Mouse (Mus musculus) ES-Bruce4 (cell line): ENCODE results near the gene Mycbpap. TPM values are rescaled to one million over a fixed set of nuclear protein-coding genes. Genes with fewer than 3 reads are reported as not detected.

Experiments used
- H3K27ac ChIP-seq: 2 replicates; pipeline ENCODE4 v1.5.1; 2012; ENCODE audit warnings: low read length, inconsistent platforms; ENCODE audit not compliant: insufficient read depth
- H3K27me3 ChIP-seq: 2 replicates; pipeline ENCODE4 v1.6.1; 2012; ENCODE audit warnings: mild to moderate bottlenecking, low read length, inconsistent platforms; ENCODE audit not compliant: control insufficient read depth, poor library complexity, insufficient read depth, severe bottlenecking
- H3K36me3 ChIP-seq: 2 replicates; pipeline ENCODE4 v1.6.1; 2012; ENCODE audit warnings: inconsistent platforms, mild to moderate bottlenecking, low read length, moderate library complexity; ENCODE audit not compliant: control insufficient read depth, poor library complexity, insufficient read depth, severe bottlenecking
- H3K4me1 ChIP-seq: one replicate; pipeline ENCODE4 v1.8.1; 2011; ENCODE audit warnings: low read length; ENCODE audit not compliant: control insufficient read depth, insufficient read depth
- H3K4me3 ChIP-seq: 2 replicates; pipeline ENCODE4 v1.5.1; 2011; ENCODE audit warnings: low read depth, mild to moderate bottlenecking, low read length
- H3K9ac ChIP-seq: 2 replicates; pipeline ENCODE4 v1.6.1; 2012; ENCODE audit warnings: low read depth, mild to moderate bottlenecking, inconsistent platforms; ENCODE audit not compliant: poor library complexity, severe bottlenecking
- H3K9me3 ChIP-seq: replicated peaks from 2 replicates; pipeline ENCODE4 v1.6.1; 2012; ENCODE audit warnings: mild to moderate bottlenecking, low read length, inconsistent platforms; ENCODE audit not compliant: control insufficient read depth, poor library complexity, insufficient read depth, severe bottlenecking
- CTCF ChIP-seq: IDR thresholded peaks from one replicate; pipeline ENCODE4 v1.8.1; 2011; ENCODE audit warnings: low read depth, low read length
- EP300 ChIP-seq: IDR thresholded peaks from 2 replicates; pipeline ENCODE4 v1.6.1; 2011; ENCODE audit warnings: low read depth, low read length; ENCODE audit not compliant: insufficient read depth
- POLR2A ChIP-seq: IDR thresholded peaks from one replicate; pipeline ENCODE4 v1.8.1; 2011; ENCODE audit warnings: low read length; ENCODE audit not compliant: insufficient read depth
- polyA plus RNA-seq: library from polyadenylated mRNA; stranded (reverse); fragments of >200 nt; gene quantifications from 2 replicates; pipeline ENCODE4 v1.2.4, GENCODE M21; 2011; ENCODE audit warnings: low read depth; ENCODE audit not compliant: missing spikeins, insufficient read depth, insufficient read length

Gene Mycbpap
- polyA plus RNA-seq, 1 experiment: 1.3 TPM

DNA sequence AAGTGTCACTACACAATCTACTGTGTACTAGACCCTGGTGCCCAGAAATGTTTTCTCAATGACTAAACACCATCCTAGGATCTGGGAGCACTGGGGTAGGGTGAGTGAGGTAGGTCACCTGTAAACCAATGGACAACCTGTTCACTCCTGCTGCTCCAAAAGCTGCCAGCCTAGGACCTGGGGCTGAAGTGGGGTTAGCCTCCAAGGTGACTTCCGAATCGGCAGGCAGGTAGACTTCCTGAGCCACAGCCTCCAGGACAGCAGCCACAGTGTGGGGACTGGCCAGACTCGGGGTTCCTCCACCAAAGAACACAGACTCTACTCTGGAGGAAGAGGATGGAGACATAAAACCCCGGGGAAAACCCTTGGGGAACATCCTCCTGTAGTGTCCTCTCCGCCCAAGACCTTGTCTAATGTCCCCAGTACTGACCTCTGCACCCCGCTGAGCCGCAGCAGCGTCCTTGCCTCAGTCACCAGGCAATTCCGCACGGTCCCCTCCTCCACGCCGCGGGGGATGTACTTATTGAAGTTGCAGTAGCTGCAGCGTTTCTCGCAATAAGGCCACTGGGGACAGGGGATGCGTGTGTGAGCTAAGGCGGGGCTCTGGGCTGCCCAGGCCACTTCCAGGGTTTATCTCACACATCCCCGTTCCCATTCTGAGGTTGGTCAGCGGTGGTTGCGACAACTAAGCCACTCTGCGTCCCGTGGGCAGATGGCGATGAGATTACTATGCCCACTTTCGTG is 26.7 kb upstream of the Mycbpap start:
- Histone ChIP-seq H3K9me3 (no peaks in the 10 kb centered on the region), H3K27ac (no peak overlapping the region), H3K9ac (peak overlapping the region; percentile 60), H3K4me1 (no peaks in the 10 kb centered on the region), H3K36me3 (no peaks in the 10 kb centered on the region), H3K27me3 (no peaks in the 10 kb centered on the region), H3K4me3 (peak overlapping the region; percentile 80)
- TF ChIP-seq EP300 (no peak), POLR2A (no peak), CTCF (no peak)

DNA sequence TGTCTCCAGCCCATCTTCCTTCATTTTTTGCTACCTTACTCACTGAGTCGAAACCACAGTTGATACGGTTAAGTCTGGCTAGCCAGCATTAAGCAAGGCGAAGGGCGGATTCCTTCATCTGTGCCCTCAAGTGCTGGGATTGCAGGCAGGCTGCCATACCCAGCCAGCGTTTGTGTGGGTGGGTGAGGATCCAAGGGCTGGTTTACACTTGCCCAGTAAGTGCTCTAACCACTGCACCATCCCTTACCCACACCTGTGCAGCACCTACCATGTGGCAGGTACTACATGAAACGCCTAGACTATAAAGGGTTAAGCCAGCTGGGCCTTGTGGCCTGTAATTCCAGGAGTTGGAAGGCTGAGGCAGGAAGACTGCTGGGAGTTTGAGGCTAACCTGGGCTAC is 25.7 kb upstream of the Mycbpap start:
- TF ChIP-seq POLR2A (no peak), CTCF (no peak), EP300 (no peak)
- no peaks in the 10 kb centered on the region for H3K4me1 ChIP-seq
- no peaks in the 10 kb centered on the region for H3K9me3 ChIP-seq
- H3K27ac ChIP-seq: no peak overlapping the region
- no peak overlapping the region for H3K9ac ChIP-seq
- H3K36me3 ChIP-seq: no peaks in the 10 kb centered on the region
- no peak overlapping the region for H3K4me3 ChIP-seq
- no peaks in the 10 kb centered on the region for H3K27me3 ChIP-seq

DNA sequence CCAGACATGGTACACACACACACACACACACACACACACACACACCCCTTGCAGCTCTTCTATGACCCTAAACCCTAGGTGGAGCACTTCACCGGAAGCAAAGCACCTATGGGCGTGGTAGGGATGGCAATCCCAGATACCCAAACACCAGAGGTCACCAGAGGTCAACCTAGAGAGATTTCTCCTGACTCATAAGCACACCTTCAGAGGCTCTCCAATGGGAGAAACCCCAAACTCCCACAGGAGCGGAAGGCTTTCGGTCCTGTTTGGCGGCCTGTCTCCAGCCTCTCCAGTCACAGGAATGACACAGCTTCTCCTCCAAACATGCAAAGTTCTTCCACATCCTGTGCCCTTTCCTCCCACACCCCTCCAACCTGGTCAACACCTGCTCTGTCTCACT is 24.8 kb upstream of the Mycbpap start:
- Histone ChIP-seq H3K4me1 (no peaks in the 10 kb centered on the region), H3K4me3 (no peak overlapping the region), H3K9ac (no peak overlapping the region), H3K9me3 (no peaks in the 10 kb centered on the region), H3K27me3 (no peaks in the 10 kb centered on the region), H3K36me3 (no peaks in the 10 kb centered on the region), H3K27ac (no peak overlapping the region)
- TF ChIP-seq POLR2A (no peak), EP300 (no peak), CTCF (no peak)

DNA sequence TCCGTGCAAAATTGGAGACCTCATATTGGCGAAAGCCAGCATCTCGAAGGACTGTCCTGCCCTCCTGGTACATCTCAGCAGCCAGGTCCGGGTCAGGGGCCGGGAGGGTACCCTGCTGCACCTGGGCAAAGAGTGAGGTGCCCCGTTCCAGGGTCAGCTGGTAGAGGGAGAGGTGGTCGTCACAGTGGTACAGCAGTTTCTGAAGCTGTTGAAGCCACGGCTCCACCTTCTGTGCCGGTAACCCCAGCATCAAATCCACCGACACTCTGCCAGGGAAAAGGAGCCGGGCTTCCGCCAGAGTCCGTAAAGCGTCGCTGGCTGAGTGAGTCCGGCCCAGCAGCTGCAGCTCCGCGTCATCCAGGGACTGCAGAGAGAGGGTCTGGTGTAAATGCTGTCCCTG is 22.9 kb upstream of the Mycbpap start:
- Histone ChIP-seq H3K36me3 (no peaks in the 10 kb centered on the region), H3K27ac (no peak overlapping the region), H3K9me3 (no peaks in the 10 kb centered on the region), H3K9ac (no peak overlapping the region), H3K4me1 (no peaks in the 10 kb centered on the region), H3K4me3 (no peak overlapping the region), H3K27me3 (no peaks in the 10 kb centered on the region)
- no peak for TF ChIP-seq EP300
- no peak for TF ChIP-seq CTCF
- no peak for TF ChIP-seq POLR2A

DNA sequence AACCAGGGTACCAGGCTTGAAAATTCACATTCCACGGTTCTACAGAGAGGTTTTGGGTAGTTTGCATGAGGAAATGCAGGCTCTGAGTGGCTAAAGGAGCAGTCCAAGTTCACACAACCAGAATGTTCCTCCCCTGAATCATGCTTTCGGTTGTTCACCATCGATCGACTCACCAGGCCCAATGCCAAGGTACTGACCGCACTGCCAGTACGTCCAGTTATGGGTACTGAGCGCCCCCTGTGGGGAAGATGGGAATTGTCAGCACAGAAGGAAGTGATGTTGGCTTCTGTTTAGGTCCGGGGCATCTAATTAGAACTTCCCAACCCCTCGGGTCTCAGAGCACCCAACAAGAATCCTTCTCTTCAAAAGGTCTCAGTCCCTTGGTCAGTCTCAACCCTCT is 22.4 kb upstream of the Mycbpap start:
- Histone ChIP-seq H3K9me3 (no peaks in the 10 kb centered on the region), H3K27me3 (no peaks in the 10 kb centered on the region), H3K4me3 (no peak overlapping the region), H3K9ac (no peak overlapping the region), H3K36me3 (no peaks in the 10 kb centered on the region), H3K27ac (no peak overlapping the region), H3K4me1 (no peaks in the 10 kb centered on the region)
- TF ChIP-seq CTCF (peak; percentile 78), POLR2A (no peak), EP300 (no peak)

DNA sequence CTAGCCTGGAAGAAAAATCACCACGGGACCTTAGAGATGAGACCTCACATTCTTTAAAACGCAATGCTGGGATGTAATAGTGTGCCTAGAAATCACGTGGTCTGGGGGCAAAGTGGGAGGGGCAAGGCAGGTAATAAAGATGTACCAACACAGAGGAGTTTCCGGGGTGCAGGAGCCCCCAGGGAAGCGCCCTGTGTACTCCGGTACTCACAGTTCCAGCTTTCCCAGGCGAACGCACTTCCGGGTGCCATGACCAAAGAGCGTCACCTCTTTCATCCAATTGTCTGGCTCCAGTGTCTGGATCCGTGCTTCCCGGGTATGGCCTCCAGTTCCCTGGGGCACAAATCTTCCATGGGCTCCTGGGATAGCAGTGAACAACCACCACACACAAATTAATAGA is 21.8 kb upstream of the Mycbpap start:
- Histone ChIP-seq H3K9ac (no peak overlapping the region), H3K36me3 (no peaks in the 10 kb centered on the region), H3K9me3 (no peaks in the 10 kb centered on the region), H3K4me3 (no peak overlapping the region), H3K27me3 (no peaks in the 10 kb centered on the region), H3K27ac (no peak overlapping the region), H3K4me1 (no peaks in the 10 kb centered on the region)
- TF ChIP-seq POLR2A (no peak), EP300 (no peak), CTCF (no peak)
